Mouse (Mus musculus) c-Kit-negative CD71-positive TER-119-positive erythroid progenitor cells, embryonic 14.5 days (primary cell): ENCODE data around the gene Ccdc86.

Experiments used
- DNase-seq: peaks from one replicate; pipeline ENCODE4 v3.0.0-alpha.2; 2013; ENCODE audit warnings: low read depth, low spot score

Gene Ccdc86

GRCm38 (mm10) chr19:10949112-10949511 lies at the start of gene Ccdc86:
Ccdc86 (minus strand) TSS chr19:10949266.
- DNase-seq = peak; percentile 95

- DNase-seq = no peak
Observed at GRCm38 (mm10) chr19:10993150-10993549, 44.1 kb upstream of the Ccdc86 start, which contains the start of gene Ms4a15. Ms4a15 (minus strand) TSS chr19:10993250.

GRCm38 (mm10) chr19:10991911-10992310 lies 42.8 kb upstream of the Ccdc86 start:
- no peak for DNase-seq

- DNase-seq = no peak
Observed at GRCm38 (mm10) chr19:10990751-10991150, 41.7 kb upstream of the Ccdc86 start.

GRCm38 (mm10) chr19:10988563-10988962 lies 39.5 kb upstream of the Ccdc86 start:
- DNase-seq = no peak

GRCm38 (mm10) chr19:10985889-10986288 lies 36.8 kb upstream of the Ccdc86 start:
- DNase-seq = no peak

- DNase-seq = no peak
Observed at GRCm38 (mm10) chr19:10984551-10984950, 35.5 kb upstream of the Ccdc86 start.

GRCm38 (mm10) chr19:10983146-10983545 lies 34.1 kb upstream of the Ccdc86 start:
- no peak for DNase-seq

GRCm38 (mm10) chr19:10980210-10980609 lies 31.1 kb upstream of the Ccdc86 start:
- no peak for DNase-seq

- no peak for DNase-seq
Observed at GRCm38 (mm10) chr19:10979184-10980168, 30.4 kb upstream of the Ccdc86 start.

GRCm38 (mm10) chr19:10976318-10976717 lies 27.3 kb upstream of the Ccdc86 start:
- no peak for DNase-seq

- DNase-seq = no peak
Observed at GRCm38 (mm10) chr19:10975187-10975586, 26.1 kb upstream of the Ccdc86 start.

GRCm38 (mm10) chr19:10974238-10974865 lies 25.3 kb upstream of the Ccdc86 start, which contains the start of gene Ms4a10:
Ms4a10 (minus strand) TSS chr19:10974670.
- DNase-seq = no peak

GRCm38 (mm10) chr19:10973187-10973586 lies 24.1 kb upstream of the Ccdc86 start:
- no peak for DNase-seq

GRCm38 (mm10) chr19:10972660-10973059 lies 23.6 kb upstream of the Ccdc86 start:
- no peak for DNase-seq

- DNase-seq = no peak
Observed at GRCm38 (mm10) chr19:10970457-10970856, 21.4 kb upstream of the Ccdc86 start.

- DNase-seq = no peak
Observed at GRCm38 (mm10) chr19:10968578-10968977, 19.5 kb upstream of the Ccdc86 start.

GRCm38 (mm10) chr19:10965721-10966120 lies 16.7 kb upstream of the Ccdc86 start:
- no peak for DNase-seq

- DNase-seq = no peak
Observed at GRCm38 (mm10) chr19:10959978-10960346, 10.9 kb upstream of the Ccdc86 start.

- DNase-seq = peak; percentile 40
Observed at GRCm38 (mm10) chr19:10959085-10959977, 10.3 kb upstream of the Ccdc86 start.
